Mouse (Mus musculus): ENCODE results near the gene Cfd. TPM values are rescaled to one million over a fixed set of nuclear protein-coding genes. Genes with fewer than 3 reads are reported as not detected.

Cfd gene
- total RNA-seq, 1 experiment: not detected

GRCm38 (mm10) chr10:79921572-79921971, 30.9 kb downstream of the Cfd start:
- peak overlapping the region; percentile 45 for H3K9ac ChIP-seq (ENCODE audit: insufficient read depth, low read depth, low read length, poor library complexity, severe bottlenecking)
- DNase-seq (ENCODE audit: low read depth, low spot score): no peak
- H3K36me3 ChIP-seq (ENCODE audit: control insufficient read depth, insufficient read depth, low read length, poor library complexity, severe bottlenecking): no peaks in the 10 kb centered on the region
- peak overlapping the region; percentile 25 to 56; a peak in 3 of 4 replicates for H3K4me3 ChIP-seq (ENCODE audit: insufficient read depth in 1 of 2, low read depth in 1 of 2, low read length in 2 of 2, poor library complexity in 1 of 2, severe bottlenecking in 1 of 2)
- in situ Hi-C loops (cut with MboI; ENCODE audit: low sequenced_read_pairs in 2 of 2, unreplicated experiment in 2 of 2): no loop called here
- TF ChIP-seq ZC3H11A (IDR thresholded peaks at IDR 0.05; ENCODE audit: borderline replicate concordance, low read depth, low read length) (no peak), MAFK (IDR thresholded peaks at IDR 0.05; ENCODE audit: insufficient read depth, low read depth, low read length) (no peak), HCFC1 (IDR thresholded peaks at IDR 0.05; ENCODE audit: borderline replicate concordance, insufficient read depth, low read length) (no peak), ZNF384 (IDR thresholded peaks at IDR 0.05; ENCODE audit: low read depth, low read length) (no peak), CHD2 (IDR thresholded peaks at IDR 0.05; ENCODE audit: low read depth, low read length) (no peak)
- H3K9me3 ChIP-seq (ENCODE audit: control insufficient read depth, insufficient read depth, low read depth, low read length): no peaks in the 10 kb centered on the region
- H3K4me1 ChIP-seq (ENCODE audit: control insufficient read depth in 2 of 2, insufficient read depth in 2 of 2, low read length in 2 of 2, poor library complexity in 1 of 2): peaks cover 3 to 20% of the 10 kb centered on the region in 2 experiments; a peak in 2 of 4 replicates
- H3K27ac ChIP-seq (ENCODE audit: insufficient read depth, low read depth, low read length, poor library complexity, severe bottlenecking): no peak overlapping the region

DNA sequence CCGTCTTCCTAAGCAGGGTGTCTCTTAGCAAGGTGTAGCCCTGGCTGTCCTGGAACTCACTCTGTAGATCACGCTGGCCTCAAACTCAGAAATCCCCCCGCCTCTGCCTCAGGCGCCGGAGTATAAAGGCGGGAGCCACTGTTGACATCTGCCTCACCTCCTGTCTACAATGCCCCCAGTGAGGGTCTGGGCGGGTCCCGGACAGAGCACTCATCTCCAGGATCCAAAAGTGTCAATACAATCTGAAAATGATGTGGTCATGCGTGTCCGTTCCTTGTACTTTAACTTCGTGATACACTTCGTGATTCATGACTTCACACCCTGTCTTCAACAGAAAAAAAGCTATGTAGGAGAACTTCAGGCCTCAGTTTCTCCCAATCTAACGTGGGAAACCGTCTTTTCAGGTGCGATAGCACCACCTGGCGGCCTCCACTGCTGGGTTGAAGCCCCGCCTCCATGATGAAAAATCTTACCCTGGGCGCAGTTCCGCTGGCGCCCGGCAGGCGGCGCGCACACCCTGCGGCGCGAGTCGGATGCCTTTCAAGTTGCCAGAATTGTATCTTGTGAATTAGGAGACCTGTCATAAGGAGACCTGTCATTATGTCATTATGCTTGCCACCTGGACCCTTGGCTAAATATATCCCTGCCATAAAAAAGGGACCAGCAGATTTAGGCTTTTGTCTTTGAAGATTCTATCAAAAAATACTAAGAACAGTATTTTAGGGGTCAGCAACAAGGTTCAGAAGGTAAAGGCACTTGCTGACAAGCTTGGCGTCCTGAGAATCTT, 34.5 kb downstream of the Cfd start:
- Histone ChIP-seq H3K4me1 (ENCODE audit: control insufficient read depth in 2 of 2, insufficient read depth in 2 of 2, low read length in 2 of 2, poor library complexity in 1 of 2) (peaks cover 3 to 16% of the 10 kb centered on the region in 2 experiments; a peak in 2 of 4 replicates), H3K4me3 (ENCODE audit: insufficient read depth in 1 of 2, low read depth in 1 of 2, low read length in 2 of 2, poor library complexity in 1 of 2, severe bottlenecking in 1 of 2) (no peak overlapping the region), H3K9ac (ENCODE audit: insufficient read depth, low read depth, low read length, poor library complexity, severe bottlenecking) (no peak overlapping the region), H3K36me3 (ENCODE audit: control insufficient read depth, insufficient read depth, low read length, poor library complexity, severe bottlenecking) (no peaks in the 10 kb centered on the region), H3K27ac (ENCODE audit: insufficient read depth, low read depth, low read length, poor library complexity, severe bottlenecking) (no peak overlapping the region), H3K9me3 (ENCODE audit: control insufficient read depth, insufficient read depth, low read depth, low read length) (no peaks in the 10 kb centered on the region)
- peak; percentile 69; the same call in 1 of the 2 replicates for TF ChIP-seq HCFC1 (IDR thresholded peaks at IDR 0.05; ENCODE audit: borderline replicate concordance, insufficient read depth, low read length)
- no peak for TF ChIP-seq CHD2 (IDR thresholded peaks at IDR 0.05; ENCODE audit: low read depth, low read length)
- peak; percentile 96 for TF ChIP-seq ZC3H11A (IDR thresholded peaks at IDR 0.05; ENCODE audit: borderline replicate concordance, low read depth, low read length)
- in situ Hi-C loops (cut with MboI; ENCODE audit: low sequenced_read_pairs in 2 of 2, unreplicated experiment in 2 of 2): no loop called here
- DNase-seq (ENCODE audit: low read depth, low spot score): peak; percentile 78

- TF ChIP-seq CHD2 (IDR thresholded peaks at IDR 0.05; ENCODE audit: low read depth, low read length) (no peak), ZC3H11A (IDR thresholded peaks at IDR 0.05; ENCODE audit: borderline replicate concordance, low read depth, low read length) (no peak), HCFC1 (IDR thresholded peaks at IDR 0.05; ENCODE audit: borderline replicate concordance, insufficient read depth, low read length) (no peak), ZNF384 (IDR thresholded peaks at IDR 0.05; ENCODE audit: low read depth, low read length) (no peak), MAFK (IDR thresholded peaks at IDR 0.05; ENCODE audit: insufficient read depth, low read depth, low read length) (no peak)
- no peak for DNase-seq (ENCODE audit: low read depth, low spot score)
- peaks cover 0 to 9% of the 10 kb centered on the region in 2 experiments; a peak in 2 of 4 replicates for H3K4me1 ChIP-seq (ENCODE audit: control insufficient read depth in 2 of 2, insufficient read depth in 2 of 2, low read length in 2 of 2, poor library complexity in 1 of 2)
- in situ Hi-C loops (cut with MboI; ENCODE audit: low sequenced_read_pairs in 2 of 2, unreplicated experiment in 2 of 2): no loop called here
- no peak overlapping the region for H3K27ac ChIP-seq (ENCODE audit: insufficient read depth, low read depth, low read length, poor library complexity, severe bottlenecking)
- peak overlapping the region; percentile 77 for H3K9ac ChIP-seq (ENCODE audit: insufficient read depth, low read depth, low read length, poor library complexity, severe bottlenecking)
- no peaks in the 10 kb centered on the region for H3K36me3 ChIP-seq (ENCODE audit: control insufficient read depth, insufficient read depth, low read length, poor library complexity, severe bottlenecking)
- no peaks in the 10 kb centered on the region for H3K9me3 ChIP-seq (ENCODE audit: control insufficient read depth, insufficient read depth, low read depth, low read length)
- H3K4me3 ChIP-seq (ENCODE audit: insufficient read depth in 1 of 2, low read depth in 1 of 2, low read length in 2 of 2, poor library complexity in 1 of 2, severe bottlenecking in 1 of 2): peak overlapping the region; percentile 81 to 96
Observed at GRCm38 (mm10) chr10:79925785-79926490, 35.3 kb downstream of the Cfd start.

GRCm38 (mm10) chr10:79926491-79927323, 36.1 kb downstream of the Cfd start, which contains the start of gene Arid3a:
TSS of gene Arid3a (plus strand) at chr10:79927043.
- peak; percentile 71; the same call in 1 of the 2 replicates for TF ChIP-seq HCFC1 (IDR thresholded peaks at IDR 0.05; ENCODE audit: borderline replicate concordance, insufficient read depth, low read length)
- no peak for TF ChIP-seq MAFK (IDR thresholded peaks at IDR 0.05; ENCODE audit: insufficient read depth, low read depth, low read length)
- TF ChIP-seq CHD2 (IDR thresholded peaks at IDR 0.05; ENCODE audit: low read depth, low read length): peak; percentile 94
- TF ChIP-seq ZC3H11A (IDR thresholded peaks at IDR 0.05; ENCODE audit: borderline replicate concordance, low read depth, low read length): no peak
- peak; percentile 83 for DNase-seq (ENCODE audit: low read depth, low spot score)
- in situ Hi-C loops (cut with MboI; ENCODE audit: low sequenced_read_pairs in 2 of 2, unreplicated experiment in 2 of 2): no loop called here
- H3K4me1 ChIP-seq (ENCODE audit: control insufficient read depth in 2 of 2, insufficient read depth in 2 of 2, low read length in 2 of 2, poor library complexity in 1 of 2): peaks cover 0 to 6% of the 10 kb centered on the region in 2 experiments; a peak in 2 of 4 replicates
- peak within 1 kb of the TSS; percentile 81 to 96 for H3K4me3 ChIP-seq (ENCODE audit: insufficient read depth in 1 of 2, low read depth in 1 of 2, low read length in 2 of 2, poor library complexity in 1 of 2, severe bottlenecking in 1 of 2)
- no peaks in the 10 kb centered on the region for H3K36me3 ChIP-seq (ENCODE audit: control insufficient read depth, insufficient read depth, low read length, poor library complexity, severe bottlenecking)
- H3K9ac ChIP-seq (ENCODE audit: insufficient read depth, low read depth, low read length, poor library complexity, severe bottlenecking): peak within 1 kb of the TSS; percentile 82
- H3K27ac ChIP-seq (ENCODE audit: insufficient read depth, low read depth, low read length, poor library complexity, severe bottlenecking): peak within 1 kb of the TSS; percentile 36; the same call in 1 of the 2 replicates
- H3K9me3 ChIP-seq (ENCODE audit: control insufficient read depth, insufficient read depth, low read depth, low read length): no peaks in the 10 kb centered on the region

Measured in ES-E14 (cell line).